Mouse (Mus musculus) right cerebral cortex, postnatal 14 days (tissue): ENCODE measurements at regions not wholly inside any gene's neighbourhood (a gene's known extent, or its start where the extent isn't known, plus 50 kb on each side); places are given as distances from the start of the nearest gene placed in this dataset.

Source experiments
- DNase-seq: peaks from one replicate; pipeline ENCODE4 v3.0.0; 2022

- DNase-seq = peak; percentile 98
Observed at GRCm38 (mm10) chr15:85634322-85635141, 52.3 kb upstream of the Wnt7b start.

- DNase-seq = no peak
Observed at GRCm38 (mm10) chr15:85635425-85635824, 53.2 kb upstream of the Wnt7b start.

GRCm38 (mm10) chr15:85639566-85639965 lies 57.3 kb upstream of the Wnt7b start:
- DNase-seq = no peak

- DNase-seq = no peak
Observed at GRCm38 (mm10) chr15:85641120-85642080, 59.1 kb upstream of the Wnt7b start.

- no peak for DNase-seq
Observed at GRCm38 (mm10) chr15:85645396-85645795, 63.1 kb upstream of the Wnt7b start.

GRCm38 (mm10) chr15:85645971-85646638 lies 63.8 kb upstream of the Wnt7b start:
- peak; percentile 51 for DNase-seq

GRCm38 (mm10) chr15:85646639-85647277 lies 64.5 kb upstream of the Wnt7b start:
- no peak for DNase-seq

- no peak for DNase-seq
Observed at GRCm38 (mm10) chr15:85647593-85647992, 65.3 kb upstream of the Wnt7b start.

- no peak for DNase-seq
Observed at GRCm38 (mm10) chr15:85650241-85650640, 68.0 kb upstream of the Wnt7b start.

- no peak for DNase-seq
Observed at GRCm38 (mm10) chr15:85651718-85652420, 69.6 kb upstream of the Wnt7b start.

GRCm38 (mm10) chr15:85652431-85652830 lies 70.2 kb upstream of the Wnt7b start:
- no peak for DNase-seq

GRCm38 (mm10) chr15:85652871-85653337 lies 70.6 kb upstream of the Wnt7b start:
- DNase-seq = peak; percentile 56

GRCm38 (mm10) chr15:85653421-85654401 lies 71.4 kb upstream of the Wnt7b start:
- peak; percentile 81 for DNase-seq

- no peak for DNase-seq
Observed at GRCm38 (mm10) chr15:85654791-85655190, 72.5 kb upstream of the Wnt7b start.

GRCm38 (mm10) chr15:85655751-85656167 lies 73.5 kb upstream of the Wnt7b start:
- DNase-seq = no peak

- DNase-seq = no peak
Observed at GRCm38 (mm10) chr15:85656852-85657251, 74.6 kb upstream of the Wnt7b start.

GRCm38 (mm10) chr15:85657441-85657989 lies 75.2 kb upstream of the Wnt7b start:
- DNase-seq = no peak

GRCm38 (mm10) chr15:85658101-85658885 lies 76.0 kb upstream of the Wnt7b start:
- DNase-seq = no peak
